Mouse (Mus musculus) ES-E14 (cell line): ENCODE measurements around the gene Slc25a39.
"Not testable (repeated sequence)": the region's sequence is repeated elsewhere in the genome, so short reads cannot be mapped to it uniquely, and the experiment has no call there.

Experiments used
- CHD2 ChIP-seq: IDR thresholded peaks from 2 replicates; pipeline ENCODE4 v1.6.1; 2014; ENCODE audit warnings: mild to moderate bottlenecking, low read depth, low read length, inconsistent platforms
- HCFC1 ChIP-seq: IDR thresholded peaks from 2 replicates; pipeline ENCODE4 v1.6.1; 2012; ENCODE audit warnings: low read length, inconsistent platforms, borderline replicate concordance; ENCODE audit not compliant: insufficient read depth
- MAFK ChIP-seq: IDR thresholded peaks from 2 replicates; pipeline ENCODE4 v1.6.1; 2014; ENCODE audit warnings: mild to moderate bottlenecking, low read depth, low read length, inconsistent platforms; ENCODE audit not compliant: insufficient read depth
- ZC3H11A ChIP-seq: IDR thresholded peaks from 2 replicates; pipeline ENCODE4 v1.6.1; 2012; ENCODE audit warnings: low read depth, mild to moderate bottlenecking, inconsistent platforms, low read length, borderline replicate concordance
- ZNF384 ChIP-seq: IDR thresholded peaks from 2 replicates; pipeline ENCODE4 v1.6.1; 2012; ENCODE audit warnings: low read depth, low read length, inconsistent platforms

DNA sequence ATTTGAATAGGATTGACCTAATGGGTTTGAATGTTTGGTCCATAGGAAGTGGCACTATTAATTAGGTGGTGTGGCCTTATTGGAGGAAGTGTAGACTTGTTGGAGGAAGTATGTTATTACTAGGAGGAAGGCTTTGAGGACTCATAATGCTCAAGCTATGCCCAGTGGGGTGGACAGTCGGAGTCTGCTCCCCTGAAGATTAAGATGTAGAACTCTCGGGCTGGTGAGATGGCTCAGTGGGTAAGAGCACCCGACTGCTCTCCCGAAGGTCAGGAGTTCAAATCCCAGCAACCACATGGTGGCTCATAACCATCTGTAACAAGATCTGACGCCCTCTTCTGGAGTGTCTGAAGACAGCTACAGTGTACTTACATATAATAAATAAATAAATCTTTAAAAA is 18.3 kb downstream of the Slc25a39 start:
- TF ChIP-seq ZC3H11A, HCFC1, MAFK, CHD2, ZNF384: not testable (repeated sequence)
